Mouse (Mus musculus) liver, embryonic 13.5 days (tissue): ENCODE data around the gene Ccdc63. TPM values are rescaled to one million over a fixed set of nuclear protein-coding genes. Genes with fewer than 3 reads are reported as not detected.
A peak's percentile ranks its signal among the peaks of the same experiment; 100 is the strongest.

Source experiments
- ATAC-seq: fragments of 200-750 bp; cut with Nextera tagmentation; 2 replicates; pipeline ENCODE4 v1.8.0; 2017; ENCODE audit warnings: low read depth, mild to moderate bottlenecking, moderate number of reproducible peaks, moderate library complexity
- DNase-seq: peaks from one replicate; pipeline ENCODE4 v3.0.0; 2022
- H3K27ac ChIP-seq: fragments of 300-500 bp; sonication (generic); 2 replicates; pipeline ENCODE4 v1.5.1; 2015; ENCODE audit warnings: moderate library complexity, mild to moderate bottlenecking, inconsistent platforms
- H3K27me3 ChIP-seq: fragments of 300-500 bp; sonication (generic); 2 replicates; pipeline ENCODE4 v1.6.1; 2015; ENCODE audit warnings: mild to moderate bottlenecking, inconsistent platforms
- H3K36me3 ChIP-seq: fragments of 300-500 bp; sonication (generic); 2 replicates; pipeline ENCODE4 v1.6.1; 2015; ENCODE audit warnings: mild to moderate bottlenecking, inconsistent platforms
- H3K4me1 ChIP-seq: fragments of 300-500 bp; sonication (generic); replicated peaks from 2 replicates; pipeline ENCODE4 v1.6.1; 2015; ENCODE audit warnings: inconsistent platforms
- H3K4me2 ChIP-seq: fragments of 300-500 bp; sonication (generic); 2 replicates; pipeline ENCODE4 v1.6.1; 2015; ENCODE audit warnings: inconsistent platforms, mild to moderate bottlenecking, moderate library complexity
- H3K4me3 ChIP-seq: fragments of 300-500 bp; sonication (generic); replicated peaks from 2 replicates; pipeline ENCODE4 v1.5.1; 2015; ENCODE audit warnings: mild to moderate bottlenecking, inconsistent platforms
- H3K9ac ChIP-seq: fragments of 300-500 bp; sonication (generic); 2 replicates; pipeline ENCODE4 v1.6.1; 2015; ENCODE audit warnings: mild to moderate bottlenecking, inconsistent platforms
- H3K9me3 ChIP-seq: fragments of 300-500 bp; sonication (generic); replicated peaks from 2 replicates; pipeline ENCODE4 v1.6.1; 2016; ENCODE audit warnings: inconsistent platforms
- WGBS: fragments of 180-500 bp; shearing (Covaris S2); methylation state at CpG from one replicate; pipeline ENCODE4 v1.1.7; 2015; ENCODE audit not compliant: insufficient replicate concordance; 5-methylcytosine and 5-hydroxymethylcytosine counted together
- polyA plus RNA-seq: library from polyadenylated mRNA; unstranded; fragments of >200 nt; fragmentation: Nextera tagmentation; extraction: Ambion mirVana; gene quantifications from 2 replicates; pipeline ENCODE4 v1.2.1, GENCODE M21; 2015

Gene Ccdc63
- polyA plus RNA-seq, 1 experiment from 2014 or later: 0.14 TPM

GRCm38 (mm10) chr5:122115266-122115763 is 25.3 kb downstream of the Ccdc63 start:
- Histone ChIP-seq H3K27ac (no peak overlapping the region), H3K27me3 (peaks cover 5% of the 10 kb centered on the region; the same call in 1 of the 2 replicates), H3K36me3 (no peaks in the 10 kb centered on the region), H3K4me3 (no peak overlapping the region), H3K9me3 (no peaks in the 10 kb centered on the region), H3K9ac (no peak overlapping the region), H3K4me1 (no peaks in the 10 kb centered on the region), H3K4me2 (no peak overlapping the region)
- ATAC-seq (no peak), DNase-seq (no peak)
- WGBS: 90% methylated on average over 9 of the region's 9 CpGs

- DNase-seq (peak; percentile 39), ATAC-seq (no peak)
- H3K4me1 ChIP-seq: 0 out of 2 replicates have a peak, but pooled peaks cover 2% of the 10 kb centered on the region
- H3K27me3 ChIP-seq: peaks cover 5% of the 10 kb centered on the region; the same call in 1 of the 2 replicates
- H3K27ac ChIP-seq: no peak overlapping the region
- no peaks in the 10 kb centered on the region for H3K9me3 ChIP-seq
- H3K9ac ChIP-seq: no peak overlapping the region
- 3% methylated on average over 2 of the region's 2 CpGs for WGBS
- no peaks in the 10 kb centered on the region for H3K36me3 ChIP-seq
- H3K4me2 ChIP-seq: no peak overlapping the region
- no peak overlapping the region for H3K4me3 ChIP-seq
These were observed 26.4 kb downstream of the Ccdc63 start for GRCm38 (mm10) chr5:122114176-122114575.

- DNase-seq (no peak), ATAC-seq (no peak)
- Histone ChIP-seq H3K4me2 (no peak overlapping the region), H3K4me1 (0 out of 2 replicates have a peak, but pooled peaks cover 5% of the 10 kb centered on the region), H3K9me3 (no peaks in the 10 kb centered on the region), H3K27me3 (peaks cover 5% of the 10 kb centered on the region; the same call in 1 of the 2 replicates), H3K4me3 (no peak overlapping the region), H3K9ac (no peak overlapping the region), H3K36me3 (no peaks in the 10 kb centered on the region), H3K27ac (no peak overlapping the region)
- 53% methylated on average over 7 of the region's 7 CpGs for WGBS
These were observed 27.2 kb downstream of the Ccdc63 start for GRCm38 (mm10) chr5:122113450-122113849.

DNA sequence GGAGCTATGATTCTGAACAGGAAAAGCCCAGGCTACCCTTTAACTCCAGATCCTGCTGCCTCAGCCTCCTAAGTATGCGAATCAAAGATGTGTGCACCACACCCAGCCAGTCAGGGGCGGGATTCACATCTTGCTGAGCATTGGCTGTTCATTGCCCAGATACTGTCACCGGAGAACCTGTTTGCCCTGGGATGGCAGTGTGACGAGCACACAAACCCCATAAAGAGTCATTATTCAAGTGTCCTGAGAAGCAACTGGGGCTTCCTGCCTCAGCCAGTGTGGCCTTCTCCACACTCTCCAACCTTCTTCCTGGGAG is 28.7 kb downstream of the Ccdc63 start:
- H3K4me1 ChIP-seq: peaks cover 5% of the 10 kb centered on the region; the same call in 1 of the 2 replicates
- no peak overlapping the region for H3K4me3 ChIP-seq
- no peak overlapping the region for H3K4me2 ChIP-seq
- H3K9ac ChIP-seq: no peak overlapping the region
- DNase-seq (no peak), ATAC-seq (no peak)
- H3K27me3 ChIP-seq: peaks cover 5% of the 10 kb centered on the region; the same call in 1 of the 2 replicates
- H3K9me3 ChIP-seq: no peaks in the 10 kb centered on the region
- no peaks in the 10 kb centered on the region for H3K36me3 ChIP-seq
- WGBS: 42% methylated on average over 4 of the region's 4 CpGs
- no peak overlapping the region for H3K27ac ChIP-seq

DNA sequence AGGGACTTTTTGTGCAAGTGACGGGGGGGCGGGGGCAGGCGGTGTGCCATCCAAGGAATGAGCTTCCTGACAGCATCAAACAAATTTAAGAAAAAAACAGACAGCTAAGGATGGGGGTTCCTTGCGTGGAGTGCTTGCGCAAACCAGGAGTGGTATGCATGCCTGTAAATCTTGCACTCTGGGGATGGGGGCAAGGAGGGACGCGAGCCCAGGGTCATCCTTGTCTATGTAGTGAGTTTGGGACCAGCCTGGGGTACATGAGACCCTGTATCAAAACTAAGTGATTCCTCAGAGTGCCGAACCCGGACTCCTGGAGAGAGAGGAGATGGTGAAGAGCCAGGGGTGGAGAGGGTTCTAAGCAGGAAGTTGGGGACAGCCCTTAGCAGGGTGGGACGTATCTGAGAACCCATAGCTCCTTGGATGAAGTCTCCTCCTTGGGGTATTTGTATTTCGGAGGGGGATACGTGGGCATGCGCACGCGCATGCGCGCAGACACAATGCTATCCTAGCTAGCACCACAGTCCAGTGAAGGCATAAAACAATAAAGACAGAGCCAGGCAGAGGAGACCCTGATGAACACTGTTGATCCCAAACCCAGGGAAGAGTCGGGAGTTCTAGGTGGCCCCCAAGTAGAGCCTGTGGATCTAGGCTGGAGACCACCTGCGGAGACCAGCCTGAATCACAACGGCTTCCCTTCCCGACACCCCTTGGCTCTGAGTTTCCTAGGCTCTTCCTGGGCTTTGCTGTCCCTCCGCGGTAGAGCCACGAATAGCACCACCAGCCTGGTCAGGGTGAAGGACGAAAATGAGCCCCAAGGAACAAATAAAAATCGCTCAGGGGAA is 29.3 kb downstream of the Ccdc63 start:
- Histone ChIP-seq H3K27ac (no peak overlapping the region), H3K9me3 (no peaks in the 10 kb centered on the region), H3K4me1 (peaks cover 5% of the 10 kb centered on the region; the same call in 1 of the 2 replicates), H3K4me2 (peak overlapping the region; percentile 2; the same call in 1 of the 2 replicates), H3K4me3 (no peak overlapping the region), H3K27me3 (peaks cover 5% of the 10 kb centered on the region; the same call in 1 of the 2 replicates), H3K36me3 (no peaks in the 10 kb centered on the region), H3K9ac (no peak overlapping the region)
- no peak for ATAC-seq
- DNase-seq: no peak
- 60% methylated on average over 26 of the region's 26 CpGs for WGBS

DNA sequence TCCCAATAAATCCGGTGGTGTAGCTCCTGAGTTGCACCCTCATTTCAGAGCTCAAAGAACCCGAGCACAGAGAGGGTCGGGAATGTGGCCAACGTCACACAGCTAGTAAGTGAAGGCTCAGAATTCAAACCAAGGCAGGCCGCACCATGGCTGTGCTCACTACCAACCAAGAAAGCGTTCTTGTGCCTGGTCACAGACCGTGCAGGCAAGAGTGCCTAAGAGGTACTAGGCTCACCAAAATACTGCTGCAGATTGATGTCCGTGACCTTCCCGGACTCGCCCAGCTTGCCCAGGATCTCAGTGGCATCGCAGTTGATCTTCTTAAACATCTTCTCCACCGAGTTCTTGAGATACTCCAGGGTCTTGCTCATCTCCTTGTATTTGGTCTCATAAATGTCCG is 30.0 kb downstream of the Ccdc63 start:
- Histone ChIP-seq H3K4me3 (no peak overlapping the region), H3K27ac (no peak overlapping the region), H3K36me3 (no peaks in the 10 kb centered on the region), H3K4me1 (peaks cover 5% of the 10 kb centered on the region; the same call in 1 of the 2 replicates), H3K4me2 (no peak overlapping the region), H3K9me3 (no peaks in the 10 kb centered on the region), H3K27me3 (peaks cover 5% of the 10 kb centered on the region; the same call in 1 of the 2 replicates), H3K9ac (no peak overlapping the region)
- 75% methylated on average over 13 of the region's 13 CpGs for WGBS
- ATAC-seq (no peak), DNase-seq (no peak)

- Histone ChIP-seq H3K4me2 (no peak overlapping the region), H3K9ac (no peak overlapping the region), H3K9me3 (no peaks in the 10 kb centered on the region), H3K27ac (0 out of 2 replicates have a peak overlapping the region, but pooled peaks have one; percentile 23), H3K36me3 (no peaks in the 10 kb centered on the region), H3K4me1 (peaks cover 5% of the 10 kb centered on the region; the same call in 1 of the 2 replicates), H3K4me3 (no peak overlapping the region), H3K27me3 (peaks cover 5% of the 10 kb centered on the region; the same call in 1 of the 2 replicates)
- ATAC-seq: no peak
- 38% methylated on average over 16 of the region's 16 CpGs for WGBS
- no peak for DNase-seq
These were observed 31.1 kb downstream of the Ccdc63 start for GRCm38 (mm10) chr5:122109325-122110060.

DNA sequence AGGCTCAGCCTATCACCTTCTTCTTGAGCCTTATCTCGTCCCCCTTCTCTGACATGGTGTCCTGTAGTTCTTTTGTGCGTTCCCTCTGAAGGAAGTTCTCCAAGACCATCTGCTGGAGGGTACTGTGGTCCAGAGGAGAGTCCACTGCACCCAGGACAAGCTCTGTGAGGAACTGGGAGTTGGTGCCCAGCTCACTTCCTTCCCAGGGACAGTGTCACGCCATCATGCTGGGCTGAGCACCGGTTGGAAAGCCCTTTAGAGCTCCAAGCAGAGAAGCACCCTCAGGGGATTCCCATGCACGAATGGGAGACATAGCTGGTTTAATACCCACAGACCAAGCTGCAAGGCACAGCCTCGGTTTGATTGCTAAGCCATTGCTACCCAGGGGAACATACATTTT is 32.5 kb downstream of the Ccdc63 start:
- Histone ChIP-seq H3K27ac (no peak overlapping the region), H3K9ac (no peak overlapping the region), H3K9me3 (no peaks in the 10 kb centered on the region), H3K36me3 (no peaks in the 10 kb centered on the region), H3K4me1 (peaks cover 5% of the 10 kb centered on the region; the same call in 1 of the 2 replicates), H3K4me3 (no peak overlapping the region), H3K4me2 (no peak overlapping the region), H3K27me3 (peaks cover 15% of the 10 kb centered on the region)
- ATAC-seq: no peak
- no peak for DNase-seq
- 42% methylated on average over 6 of the region's 6 CpGs for WGBS

DNA sequence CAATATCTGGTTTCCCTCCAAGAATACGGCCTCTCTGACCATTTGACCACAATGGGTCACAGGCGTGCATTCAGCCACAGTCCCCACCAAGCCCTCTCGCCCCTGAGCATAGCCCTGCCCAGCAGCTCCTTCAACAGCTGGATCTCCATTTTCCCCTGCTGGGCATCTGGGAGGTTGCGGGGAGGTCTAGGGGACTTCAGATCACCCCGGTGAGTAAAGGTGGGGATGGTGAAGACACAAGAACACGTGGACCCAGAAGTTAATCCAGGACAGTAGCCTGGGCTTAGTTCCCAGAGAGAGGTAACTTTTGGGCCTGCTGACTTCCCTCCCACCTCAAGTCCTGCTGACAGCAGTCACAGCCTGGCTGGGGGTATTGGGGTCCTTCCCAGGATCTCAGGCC is 34.4 kb downstream of the Ccdc63 start:
- Histone ChIP-seq H3K36me3 (no peaks in the 10 kb centered on the region), H3K4me1 (peaks cover 5% of the 10 kb centered on the region; the same call in 1 of the 2 replicates), H3K27ac (no peak overlapping the region), H3K9ac (no peak overlapping the region), H3K4me2 (no peak overlapping the region), H3K27me3 (peaks cover 29% of the 10 kb centered on the region), H3K4me3 (no peak overlapping the region), H3K9me3 (no peaks in the 10 kb centered on the region)
- no peak for DNase-seq
- ATAC-seq: no peak
- WGBS: 66% methylated on average over 6 of the region's 6 CpGs

GRCm38 (mm10) chr5:122104981-122105380 is 35.6 kb downstream of the Ccdc63 start:
- Histone ChIP-seq H3K4me3 (no peak overlapping the region), H3K9ac (no peak overlapping the region), H3K4me1 (peaks cover 5% of the 10 kb centered on the region; the same call in 1 of the 2 replicates), H3K4me2 (no peak overlapping the region), H3K27me3 (peaks cover 40% of the 10 kb centered on the region), H3K27ac (no peak overlapping the region), H3K36me3 (no peaks in the 10 kb centered on the region), H3K9me3 (no peaks in the 10 kb centered on the region)
- WGBS: 72% methylated on average over 9 of the region's 9 CpGs
- DNase-seq: no peak
- no peak for ATAC-seq

DNA sequence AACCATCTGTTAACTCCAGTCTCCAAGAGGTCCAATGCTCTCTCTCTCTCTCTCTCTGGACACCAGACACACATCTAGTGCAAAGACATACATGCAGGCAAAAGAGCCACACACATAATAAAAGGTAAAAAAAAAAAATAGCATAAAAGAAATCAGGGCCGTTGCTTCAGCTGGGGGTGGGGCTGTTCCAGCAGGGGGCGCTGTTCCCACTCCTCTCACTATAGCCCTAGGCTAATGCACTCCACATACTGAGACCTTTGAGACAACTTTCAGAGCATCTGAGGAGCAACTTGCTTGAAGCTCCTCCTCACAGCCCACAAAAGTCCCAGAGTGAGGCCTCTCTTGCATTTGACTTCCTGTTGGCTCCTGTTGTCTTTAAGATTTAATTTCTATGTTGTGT is 36.4 kb downstream of the Ccdc63 start:
- DNase-seq (no peak), ATAC-seq (no peak)
- no peaks in the 10 kb centered on the region for H3K9me3 ChIP-seq
- no peak overlapping the region for H3K4me3 ChIP-seq
- H3K4me2 ChIP-seq: no peak overlapping the region
- H3K27ac ChIP-seq: no peak overlapping the region
- no peak overlapping the region for H3K9ac ChIP-seq
- peaks cover 42% of the 10 kb centered on the region for H3K27me3 ChIP-seq
- WGBS: 15% methylated on average over 2 of the region's 2 CpGs
- H3K4me1 ChIP-seq: peaks cover 4% of the 10 kb centered on the region; the same call in 1 of the 2 replicates
- no peaks in the 10 kb centered on the region for H3K36me3 ChIP-seq
